Mouse (Mus musculus): ENCODE data around the gene Lsr.

DNA sequence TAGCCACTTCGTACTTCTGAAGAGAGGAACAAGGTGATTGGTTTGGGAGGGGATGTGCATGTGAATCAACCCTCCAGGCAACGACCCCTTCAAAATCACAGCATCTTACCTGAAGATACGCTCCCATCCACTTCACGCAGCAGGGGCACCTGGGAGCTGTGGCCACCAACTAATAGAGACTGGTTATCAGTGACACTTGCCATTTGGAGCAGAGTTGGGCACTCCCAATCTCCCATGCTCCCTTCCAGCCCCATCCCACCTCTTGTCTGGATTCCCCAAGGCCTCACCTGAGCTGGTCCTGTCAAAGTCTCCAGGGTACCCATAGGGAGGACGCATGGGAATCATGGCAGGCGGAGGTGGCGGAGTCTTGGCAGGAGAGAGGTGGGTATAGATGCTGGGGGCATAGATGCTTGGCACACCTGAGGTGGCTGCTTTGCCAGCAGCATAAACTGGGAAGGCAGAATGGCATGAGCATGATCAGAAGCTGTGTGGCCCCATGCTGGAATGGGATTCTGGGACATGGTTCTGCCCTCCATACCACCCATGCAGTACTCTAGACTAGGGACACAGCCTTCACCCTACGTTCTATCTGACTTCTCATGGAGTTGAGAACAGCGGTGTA, 14.3 kb downstream of the Lsr start:
- TF ChIP-seq POLR2A (IDR thresholded peaks at IDR 0.05; ENCODE audit: low read depth, low read length) = peak; percentile 34; the same call in 1 of the 2 replicates
- TF ChIP-seq CTCF (IDR thresholded peaks at IDR 0.05; ENCODE audit: borderline replicate concordance, insufficient read depth, low read length) = no peak
